Mouse (Mus musculus): ENCODE results near the gene Epb41l3. TPM values are rescaled to one million over a fixed set of nuclear protein-coding genes. Genes with fewer than 3 reads are reported as not detected.

The Epb41l3 gene
- polyA plus RNA-seq, 1 experiment from 2014 or later: 59.2 TPM

DNA sequence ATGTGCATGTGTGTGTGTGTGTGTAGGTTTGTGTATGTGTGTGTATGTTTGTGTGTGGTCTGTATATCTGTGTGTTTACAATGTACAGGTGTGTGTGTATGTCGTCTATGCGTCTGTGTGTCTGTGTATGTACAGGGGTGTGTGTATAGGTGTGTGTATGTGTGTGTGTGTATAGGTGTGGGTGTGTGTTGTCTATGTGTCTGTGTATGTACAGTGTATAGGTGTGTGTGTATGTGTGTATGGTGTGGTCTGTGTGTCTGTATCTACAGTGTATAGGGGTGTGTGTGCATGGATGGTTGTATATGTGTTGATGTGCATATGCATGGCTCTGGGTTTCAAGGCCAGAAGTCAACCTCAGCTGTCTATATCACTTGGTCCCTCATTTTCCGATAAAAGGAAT, 161.7 kb downstream of the Epb41l3 start:
- 95% methylated on average over 3 of the region's 3 CpGs for WGBS
- DNase-seq (ENCODE audit: low spot score): no peak

DNA sequence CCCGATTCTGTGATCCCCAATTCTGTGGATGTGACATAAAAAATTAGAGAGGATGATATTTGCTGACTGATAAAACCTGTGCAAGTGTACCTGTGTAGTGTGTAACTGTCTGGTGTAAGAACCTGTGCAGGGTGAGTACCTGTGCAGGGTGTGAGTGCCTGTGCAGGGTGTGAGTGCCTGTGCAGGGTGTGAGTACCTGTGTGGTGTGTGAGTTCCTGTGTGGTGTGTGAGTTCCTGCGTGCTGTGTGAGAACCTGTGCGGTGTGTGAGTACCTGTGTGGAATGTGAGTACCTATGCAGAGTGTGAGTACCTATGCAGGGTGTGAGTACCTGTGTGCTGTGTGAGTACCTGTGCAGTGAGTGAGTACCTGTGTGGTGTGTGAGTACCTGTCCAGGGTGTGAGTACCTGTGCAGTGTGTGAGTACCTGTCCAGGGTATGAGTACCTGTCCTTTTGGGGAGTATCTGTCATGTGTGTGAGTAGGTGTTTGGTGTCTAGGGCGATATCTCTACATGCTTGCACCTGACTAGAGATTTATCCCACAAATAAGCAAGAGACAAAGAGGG, 163.4 kb downstream of the Epb41l3 start:
- Histone ChIP-seq H3K4me1 (replicated peaks) (no peaks in the 10 kb centered on the region), H3K9me3 (no peaks in the 10 kb centered on the region), H3K4me3 (no peak overlapping the region), H3K27me3 (ENCODE audit: insufficient read depth, poor library complexity, severe bottlenecking) (no peaks in the 10 kb centered on the region), H3K27ac (no peak overlapping the region), H3K36me3 (peaks cover 11% of the 10 kb centered on the region; the same call in 1 of the 2 replicates)
- DNase-seq (ENCODE audit: low spot score): no peak
- WGBS: 94% methylated on average over 4 of the region's 4 CpGs

More for the DNA sequence above, 161.7 kb downstream of the Epb41l3 start:
- H3K27ac ChIP-seq: no peak overlapping the region
- H3K9me3 ChIP-seq: no peaks in the 10 kb centered on the region
- no peaks in the 10 kb centered on the region for H3K27me3 ChIP-seq (ENCODE audit: insufficient read depth, poor library complexity, severe bottlenecking)
- peaks cover 8% of the 10 kb centered on the region; the same call in 1 of the 2 replicates for H3K36me3 ChIP-seq
- no peaks in the 10 kb centered on the region for H3K4me1 ChIP-seq (replicated peaks)
- H3K4me3 ChIP-seq: no peak overlapping the region

DNA sequence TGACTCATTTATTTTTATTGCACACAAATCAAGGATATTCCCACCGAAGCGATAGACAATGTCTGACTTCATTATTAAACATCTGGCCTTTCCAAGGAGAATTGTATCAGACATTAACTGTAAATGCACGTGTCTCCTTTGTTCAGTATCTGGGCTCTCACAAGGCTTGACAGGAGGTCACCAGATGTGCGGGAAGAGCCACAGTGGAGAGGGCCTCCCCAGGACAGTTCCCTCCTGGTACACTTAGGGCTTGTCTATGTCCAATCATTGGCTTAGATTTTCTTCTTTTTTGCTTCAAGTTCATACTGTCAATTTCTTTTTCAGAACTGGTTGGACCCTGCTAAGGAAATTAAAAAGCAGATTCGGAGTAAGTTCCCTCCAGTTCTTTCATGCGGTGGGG, 163.9 kb downstream of the Epb41l3 start:
- 87% methylated on average over 6 of the region's 6 CpGs for WGBS
- Histone ChIP-seq H3K4me1 (replicated peaks) (no peaks in the 10 kb centered on the region), H3K27ac (no peak overlapping the region), H3K36me3 (peaks cover 11% of the 10 kb centered on the region; the same call in 1 of the 2 replicates), H3K9me3 (no peaks in the 10 kb centered on the region), H3K27me3 (ENCODE audit: insufficient read depth, poor library complexity, severe bottlenecking) (no peaks in the 10 kb centered on the region), H3K4me3 (no peak overlapping the region)
- no peak for DNase-seq (ENCODE audit: low spot score)

DNA sequence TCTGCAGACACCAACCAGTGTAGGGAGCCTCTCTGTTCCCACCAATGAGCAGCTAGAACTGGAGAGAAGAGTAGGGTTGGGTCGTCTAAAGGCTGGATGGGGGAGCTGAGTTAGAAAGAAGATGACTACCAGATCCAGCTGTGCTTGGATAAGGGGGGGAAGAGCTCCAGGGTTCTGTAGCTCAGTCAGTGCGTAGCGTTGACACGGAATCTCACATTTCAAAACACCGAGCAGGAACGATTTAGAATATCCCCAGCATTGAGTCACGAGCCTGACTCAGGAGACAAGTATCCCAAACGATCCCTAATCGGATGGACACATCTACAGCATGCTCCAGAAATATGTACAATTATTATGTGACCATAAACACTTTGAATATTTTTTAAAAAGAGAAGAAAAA, 180.4 kb downstream of the Epb41l3 start:
- WGBS: 72% methylated on average over 9 of the region's 9 CpGs
- H3K27me3 ChIP-seq (ENCODE audit: insufficient read depth, poor library complexity, severe bottlenecking): no peaks in the 10 kb centered on the region
- H3K27ac ChIP-seq: no peak overlapping the region
- H3K4me3 ChIP-seq: no peak overlapping the region
- 0 out of 2 replicates have a peak, but pooled peaks cover 4% of the 10 kb centered on the region for H3K4me1 ChIP-seq (replicated peaks)
- no peak for DNase-seq (ENCODE audit: low spot score)
- H3K9me3 ChIP-seq: no peaks in the 10 kb centered on the region
- peaks cover 12% of the 10 kb centered on the region for H3K36me3 ChIP-seq

DNA sequence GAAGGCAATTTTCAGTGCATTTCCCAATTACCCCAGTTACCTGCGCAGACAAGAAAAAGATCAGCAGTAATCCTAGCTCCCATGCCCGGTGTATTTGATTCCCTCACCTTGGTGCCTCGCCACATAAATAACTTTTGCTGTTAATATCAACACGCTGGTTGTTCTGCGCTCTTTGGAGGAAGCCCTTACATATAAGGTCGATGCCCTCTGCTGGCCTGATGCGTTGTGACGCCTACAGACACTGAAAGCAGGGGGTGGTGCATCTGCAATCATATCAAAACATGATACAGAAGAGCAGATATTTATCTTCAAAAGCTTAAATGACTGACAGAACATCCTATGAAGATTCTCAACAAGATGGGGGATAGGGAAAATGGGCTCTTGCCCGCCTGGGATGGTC, 181.0 kb downstream of the Epb41l3 start:
- 50% methylated on average over 9 of the region's 9 CpGs for WGBS
- no peak overlapping the region for H3K27ac ChIP-seq
- no peak overlapping the region for H3K4me3 ChIP-seq
- no peaks in the 10 kb centered on the region for H3K9me3 ChIP-seq
- peak; percentile 15 for DNase-seq (ENCODE audit: low spot score)
- peaks cover 12% of the 10 kb centered on the region for H3K36me3 ChIP-seq
- no peaks in the 10 kb centered on the region for H3K27me3 ChIP-seq (ENCODE audit: insufficient read depth, poor library complexity, severe bottlenecking)
- 0 out of 2 replicates have a peak, but pooled peaks cover 4% of the 10 kb centered on the region for H3K4me1 ChIP-seq (replicated peaks)

DNA sequence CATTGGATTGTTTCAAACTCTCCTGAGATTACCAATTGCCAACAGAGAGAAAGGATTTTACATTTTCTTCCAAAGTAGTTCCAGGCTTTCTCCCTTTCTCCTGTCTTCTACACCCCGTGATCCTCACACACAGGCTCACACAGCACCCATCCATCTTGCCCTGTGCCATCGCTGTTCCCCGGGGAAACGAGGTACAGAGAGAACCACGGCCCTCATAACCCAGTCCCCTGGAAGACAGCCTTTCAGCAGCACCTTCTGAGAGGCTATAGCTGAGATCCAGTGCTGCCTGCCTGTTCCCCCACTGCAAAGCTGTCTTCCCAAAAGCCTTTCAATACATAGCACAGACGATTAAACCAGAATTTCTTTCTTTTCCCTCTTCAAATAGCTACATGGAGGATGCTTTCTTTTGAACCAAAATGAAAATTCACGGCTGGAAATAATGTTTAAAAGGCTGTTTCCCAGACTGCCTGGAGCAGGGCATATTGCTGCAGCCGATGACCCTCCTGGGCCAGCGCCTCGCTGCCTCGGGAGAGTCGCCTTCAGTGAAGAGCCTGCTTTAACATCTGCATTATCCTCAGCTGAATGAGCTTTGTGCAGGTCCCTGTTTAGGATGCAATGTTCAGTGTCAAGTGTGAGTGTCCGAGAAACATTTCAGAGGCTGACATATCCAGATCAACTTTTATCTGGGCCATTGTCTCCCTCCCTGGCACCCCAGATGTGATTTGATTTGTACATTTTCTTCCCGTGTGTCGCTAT, 188.5 kb downstream of the Epb41l3 start:
- H3K4me1 ChIP-seq (replicated peaks): peaks cover 37% of the 10 kb centered on the region
- H3K9me3 ChIP-seq: no peaks in the 10 kb centered on the region
- H3K4me3 ChIP-seq: no peak overlapping the region
- H3K27ac ChIP-seq: peak overlapping the region; percentile 81
- WGBS: 54% methylated on average over 15 of the region's 15 CpGs
- H3K27me3 ChIP-seq (ENCODE audit: insufficient read depth, poor library complexity, severe bottlenecking): no peaks in the 10 kb centered on the region
- peaks cover 9% of the 10 kb centered on the region for H3K36me3 ChIP-seq
- DNase-seq (ENCODE audit: low spot score): no peak

DNA sequence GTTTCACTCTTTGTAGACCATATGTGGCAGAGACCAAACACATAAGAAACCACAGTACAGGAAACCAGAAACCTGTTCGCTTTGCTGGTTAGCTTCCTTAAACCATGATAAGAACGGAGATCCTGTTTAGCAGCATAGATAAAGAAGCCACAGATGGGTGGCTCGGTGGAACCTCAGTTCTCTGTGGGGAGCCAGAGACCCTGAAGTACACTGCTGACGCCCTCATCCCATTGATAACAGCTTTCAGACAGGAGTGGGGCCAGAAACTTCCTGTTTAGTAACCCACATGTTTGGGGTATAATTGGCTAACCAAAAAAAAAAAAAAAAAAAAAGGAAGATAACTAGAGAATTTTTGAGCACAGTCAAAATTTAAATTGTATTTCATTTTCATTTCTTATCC, 189.7 kb downstream of the Epb41l3 start:
- no peak overlapping the region for H3K4me3 ChIP-seq
- H3K27me3 ChIP-seq (ENCODE audit: insufficient read depth, poor library complexity, severe bottlenecking): no peaks in the 10 kb centered on the region
- peaks cover 37% of the 10 kb centered on the region for H3K4me1 ChIP-seq (replicated peaks)
- 56% methylated on average over 4 of the region's 4 CpGs for WGBS
- H3K27ac ChIP-seq: no peak overlapping the region
- H3K9me3 ChIP-seq: no peaks in the 10 kb centered on the region
- no peak for DNase-seq (ENCODE audit: low spot score)
- H3K36me3 ChIP-seq: 0 out of 2 replicates have a peak, but pooled peaks cover under 1% of the 10 kb centered on the region

DNA sequence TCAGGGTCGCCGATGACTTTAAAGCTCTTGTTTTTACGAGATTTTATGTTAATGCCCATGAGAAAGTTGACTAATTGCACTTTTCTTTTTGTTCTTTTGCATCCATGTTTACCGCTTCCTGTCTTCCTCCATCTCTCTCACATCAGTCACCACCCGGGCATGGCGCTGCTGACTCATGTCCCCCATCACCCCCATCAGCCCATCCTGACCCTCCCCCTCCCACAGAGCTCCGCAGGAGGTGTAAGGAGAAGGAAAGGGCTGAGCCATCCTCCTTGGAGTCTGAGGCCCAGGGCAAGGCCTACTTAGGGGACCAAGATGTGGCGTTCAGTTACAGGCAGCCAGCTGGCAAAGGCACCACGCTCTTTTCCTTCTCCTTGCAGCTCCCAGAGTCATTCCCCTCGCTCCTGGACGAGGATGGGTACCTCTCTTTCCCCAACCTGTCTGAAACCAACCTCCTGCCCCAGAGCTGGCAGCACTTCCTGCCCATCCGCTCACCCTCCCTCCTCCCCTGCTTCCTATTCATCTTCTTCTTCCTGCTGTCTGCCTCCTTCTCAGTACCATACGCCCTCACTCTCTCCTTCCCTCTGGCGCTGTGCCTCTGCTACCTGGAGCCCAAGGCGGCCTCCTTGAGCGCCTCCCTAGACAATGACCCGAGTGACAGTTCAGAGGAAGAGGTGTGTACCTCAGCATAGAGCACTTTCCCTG, 190.4 kb downstream of the Epb41l3 start:
- H3K27me3 ChIP-seq (ENCODE audit: insufficient read depth, poor library complexity, severe bottlenecking): no peaks in the 10 kb centered on the region
- WGBS: 41% methylated on average over 17 of the region's 17 CpGs
- peak overlapping the region; percentile 72 for H3K27ac ChIP-seq
- no peaks in the 10 kb centered on the region for H3K9me3 ChIP-seq
- H3K36me3 ChIP-seq: 0 out of 2 replicates have a peak, but pooled peaks cover 4% of the 10 kb centered on the region
- DNase-seq (ENCODE audit: low spot score): peak; percentile 9
- peaks cover 37% of the 10 kb centered on the region for H3K4me1 ChIP-seq (replicated peaks)
- no peak overlapping the region for H3K4me3 ChIP-seq

DNA sequence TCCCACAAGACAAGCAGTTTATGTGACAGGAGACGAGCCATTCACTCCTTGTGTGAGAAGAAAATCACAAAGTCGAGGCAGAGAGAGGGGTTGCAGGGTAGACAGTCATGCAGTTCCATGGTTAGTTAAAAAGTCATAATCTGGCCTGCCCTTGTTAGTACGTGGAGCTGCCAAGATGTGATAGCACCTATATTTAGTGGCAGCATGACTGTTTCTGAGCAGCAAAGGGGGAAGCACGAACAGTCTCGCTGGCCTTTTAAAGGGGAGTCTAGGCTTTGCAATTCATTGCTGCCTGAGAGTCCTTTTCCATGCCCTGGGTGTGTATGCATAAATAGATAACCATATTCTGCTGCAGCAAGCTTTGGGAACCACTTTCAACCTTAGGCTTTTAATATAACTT, 191.5 kb downstream of the Epb41l3 start:
- Histone ChIP-seq H3K4me1 (replicated peaks) (peaks cover 37% of the 10 kb centered on the region), H3K27me3 (ENCODE audit: insufficient read depth, poor library complexity, severe bottlenecking) (no peaks in the 10 kb centered on the region), H3K4me3 (no peak overlapping the region), H3K27ac (no peak overlapping the region), H3K9me3 (no peaks in the 10 kb centered on the region), H3K36me3 (0 out of 2 replicates have a peak, but pooled peaks cover 4% of the 10 kb centered on the region)
- WGBS: 80% methylated on average over 5 of the region's 5 CpGs
- DNase-seq (ENCODE audit: low spot score): no peak

DNA sequence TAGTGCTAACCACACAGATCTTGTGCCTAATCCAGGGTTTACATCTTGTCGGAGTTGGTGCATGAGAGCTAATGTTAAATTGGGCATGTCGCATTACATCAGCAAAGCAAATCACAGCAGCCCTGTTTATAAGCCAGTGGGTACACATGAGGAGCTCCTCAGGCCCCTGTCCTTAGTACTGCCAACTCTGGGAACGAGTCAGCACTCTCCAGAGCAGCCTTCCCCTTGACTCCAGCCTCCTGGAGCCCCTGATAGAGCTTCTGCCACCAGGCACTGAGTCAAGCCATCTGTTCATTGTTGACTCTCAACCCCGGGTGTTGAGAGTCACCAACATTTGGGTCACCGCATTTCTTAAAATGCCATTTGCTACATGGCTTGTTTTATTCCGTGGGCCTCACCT, 192.0 kb downstream of the Epb41l3 start:
- Histone ChIP-seq H3K4me1 (replicated peaks) (peaks cover 37% of the 10 kb centered on the region), H3K36me3 (0 out of 2 replicates have a peak, but pooled peaks cover 4% of the 10 kb centered on the region), H3K27ac (peak overlapping the region; percentile 53; the same call in 1 of the 2 replicates), H3K27me3 (ENCODE audit: insufficient read depth, poor library complexity, severe bottlenecking) (no peaks in the 10 kb centered on the region), H3K9me3 (no peaks in the 10 kb centered on the region), H3K4me3 (no peak overlapping the region)
- WGBS: 56% methylated on average over 6 of the region's 6 CpGs
- DNase-seq (ENCODE audit: low spot score): no peak

DNA sequence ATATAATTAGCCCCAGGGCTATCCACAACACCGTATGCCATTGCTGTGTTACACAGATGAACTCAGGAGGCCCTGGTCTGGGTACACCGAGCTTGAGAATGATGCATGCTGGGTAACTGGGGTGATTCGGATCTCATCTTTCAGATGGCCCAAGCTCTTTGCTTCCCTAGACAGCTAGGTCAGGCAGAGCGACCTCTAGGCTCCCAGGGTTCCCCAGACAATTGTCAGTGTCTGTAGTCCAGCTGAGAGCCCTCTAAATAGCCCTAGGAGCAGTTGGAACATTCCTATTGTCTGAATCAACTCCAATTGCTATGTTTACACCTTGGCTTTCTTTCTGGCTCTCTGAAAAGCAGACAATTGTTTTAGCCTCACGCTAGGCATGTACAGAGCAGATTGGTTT, 201.9 kb downstream of the Epb41l3 start:
- H3K27ac ChIP-seq: peak overlapping the region; percentile 23; the same call in 1 of the 2 replicates
- peaks cover 8% of the 10 kb centered on the region for H3K4me1 ChIP-seq (replicated peaks)
- peak; percentile 52 for DNase-seq (ENCODE audit: low spot score)
- WGBS: 16% methylated on average over 5 of the region's 5 CpGs
- no peaks in the 10 kb centered on the region for H3K27me3 ChIP-seq (ENCODE audit: insufficient read depth, poor library complexity, severe bottlenecking)
- H3K36me3 ChIP-seq: peaks cover 20% of the 10 kb centered on the region
- H3K4me3 ChIP-seq: no peak overlapping the region
- H3K9me3 ChIP-seq: no peaks in the 10 kb centered on the region

DNA sequence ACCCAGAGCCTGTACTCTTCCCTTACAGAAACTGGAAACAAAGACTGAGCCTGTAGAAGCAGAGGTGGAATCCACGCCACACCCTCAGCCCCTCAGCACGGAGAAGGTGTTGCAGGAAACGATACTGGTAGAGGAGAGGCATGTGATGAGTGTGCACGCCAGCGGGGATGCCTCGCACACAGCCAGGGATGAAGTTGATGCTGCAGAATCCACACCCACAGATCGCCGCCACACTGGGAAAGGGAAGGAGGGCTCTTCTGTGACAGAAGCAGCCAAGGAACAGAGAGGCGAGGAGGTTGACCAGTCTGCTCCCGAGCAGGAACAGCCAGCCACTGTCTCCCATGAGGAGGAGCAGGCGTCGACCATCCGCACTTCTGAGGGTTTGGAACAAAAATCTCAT, 209.0 kb downstream of the Epb41l3 start:
- WGBS: 93% methylated on average over 13 of the region's 13 CpGs
- H3K27me3 ChIP-seq (ENCODE audit: insufficient read depth, poor library complexity, severe bottlenecking): no peaks in the 10 kb centered on the region
- H3K9me3 ChIP-seq: peaks cover 27% of the 10 kb centered on the region
- DNase-seq (ENCODE audit: low spot score): no peak
- no peak overlapping the region for H3K27ac ChIP-seq
- no peaks in the 10 kb centered on the region for H3K4me1 ChIP-seq (replicated peaks)
- H3K4me3 ChIP-seq: no peak overlapping the region
- peaks cover 77% of the 10 kb centered on the region for H3K36me3 ChIP-seq

DNA sequence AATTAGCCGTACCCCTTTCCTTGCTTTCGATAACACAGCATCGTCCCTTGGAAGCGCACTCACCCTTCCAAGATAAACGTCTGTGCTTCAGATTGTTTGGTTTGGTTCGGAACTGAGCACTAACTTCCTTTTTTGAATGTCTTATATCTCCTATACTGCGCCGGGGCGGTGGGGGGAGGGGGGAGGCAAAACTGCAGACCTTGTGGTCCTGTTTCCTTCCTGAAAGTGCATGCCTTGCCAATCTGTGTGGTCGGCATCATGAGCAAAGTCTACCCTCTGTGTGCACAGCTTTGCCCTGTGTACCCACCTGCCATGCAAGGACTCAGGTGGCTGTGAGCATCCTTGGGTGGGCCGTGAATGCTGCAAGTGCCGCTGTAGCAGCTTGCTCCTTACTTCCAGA, 212.6 kb downstream of the Epb41l3 start:
- Histone ChIP-seq H3K27ac (no peak overlapping the region), H3K9me3 (peaks cover 20% of the 10 kb centered on the region), H3K36me3 (peaks cover 69% of the 10 kb centered on the region), H3K27me3 (ENCODE audit: insufficient read depth, poor library complexity, severe bottlenecking) (no peaks in the 10 kb centered on the region), H3K4me1 (replicated peaks) (no peaks in the 10 kb centered on the region), H3K4me3 (no peak overlapping the region)
- DNase-seq (ENCODE audit: low spot score): no peak
- WGBS: 92% methylated on average over 12 of the region's 12 CpGs

All from hindbrain, embryonic 10.5 days (tissue).